Mouse (Mus musculus) MEL (cell line): ENCODE data around the gene Edrf1. TPM values are rescaled to one million over a fixed set of nuclear protein-coding genes. Genes with fewer than 3 reads are reported as not detected.
A peak's percentile ranks its signal among the peaks of the same experiment; 100 is the strongest.

Source experiments
- DNase-seq: peaks from one replicate; pipeline ENCODE4 v3.0.0; 2011; ENCODE audit warnings: low read depth, low spot score
- H3K27ac ChIP-seq: 2 replicates; pipeline ENCODE4 v1.5.1; 2012; ENCODE audit warnings: low read depth, mild to moderate bottlenecking, control low read depth, low read length, moderate library complexity; ENCODE audit not compliant: control insufficient read depth
- H3K27me3 ChIP-seq, 2 experiments: fragments of 150-350 bp in 1 of 2; sonication (generic) in 1 of 2; 2 replicates each; pipeline ENCODE4 v1.6.1; 2012; ENCODE audit warnings: low read length in 2 of 2, mild to moderate bottlenecking in 2 of 2, improper control_type of control experiment in 1 of 2, moderate library complexity in 1 of 2; ENCODE audit not compliant: insufficient read depth in 2 of 2, control insufficient read depth in 1 of 2
- H3K36me3 ChIP-seq, 2 experiments: 2 replicates each; pipeline ENCODE4 v1.6.1; 2012 to 2014; ENCODE audit warnings: low read length in 2 of 2, improper control_type of control experiment in 1 of 2, inconsistent platforms in 1 of 2, mild to moderate bottlenecking in 1 of 2; ENCODE audit not compliant: insufficient read depth in 2 of 2, control insufficient read depth in 1 of 2
- H3K4me1 ChIP-seq, 2 experiments: fragments of 150-350 bp in 1 of 2; sonication (generic) in 1 of 2; 2 replicates each; pipeline ENCODE4 v1.6.1; 2012; ENCODE audit warnings: low read length in 2 of 2, improper control_type of control experiment in 1 of 2, mild to moderate bottlenecking in 1 of 2; ENCODE audit not compliant: insufficient read depth in 2 of 2, control insufficient read depth in 1 of 2
- H3K4me3 ChIP-seq, 2 experiments: fragments of 150-350 bp in 1 of 2; sonication (generic) in 1 of 2; 2 replicates each; pipeline ENCODE4 v1.5.1; 2012; ENCODE audit warnings: low read depth in 2 of 2, low read length in 2 of 2, mild to moderate bottlenecking in 2 of 2, moderate library complexity in 2 of 2, control low read depth in 1 of 2, improper control_type of control experiment in 1 of 2; ENCODE audit not compliant: control insufficient read depth in 1 of 2, insufficient read depth in 1 of 2
- H3K79me2 ChIP-seq: 2 replicates; pipeline ENCODE4 v1.6.1; 2012; ENCODE audit warnings: mild to moderate bottlenecking, low read length, moderate library complexity; ENCODE audit not compliant: control insufficient read depth, poor library complexity, insufficient read depth
- H3K9ac ChIP-seq: 2 replicates; pipeline ENCODE4 v1.6.1; 2012; ENCODE audit warnings: low read depth, mild to moderate bottlenecking, control low read depth, low read length, moderate library complexity; ENCODE audit not compliant: control insufficient read depth, poor library complexity, severe bottlenecking
- H3K9me3 ChIP-seq: fragments of 150-350 bp; sonication (generic); replicated peaks from 2 replicates; pipeline ENCODE4 v1.6.1; 2012; ENCODE audit warnings: mild to moderate bottlenecking, low read length, improper control_type of control experiment, moderate library complexity; ENCODE audit not compliant: insufficient read depth
- BHLHE40 ChIP-seq: IDR thresholded peaks from 2 replicates; pipeline ENCODE4 v1.6.1; 2012; ENCODE audit warnings: low read depth, mild to moderate bottlenecking, inconsistent platforms, low read length, improper control_type of control experiment, borderline replicate concordance
- CHD1 ChIP-seq: IDR thresholded peaks from 2 replicates; pipeline ENCODE4 v1.6.1; 2012; ENCODE audit warnings: low read depth, mild to moderate bottlenecking, inconsistent platforms, low read length, improper control_type of control experiment
- CTCF ChIP-seq, 3 experiments: IDR thresholded peaks in 2 of 3; conservative IDR thresholded peaks in 1 of 3; 2 replicates each; pipeline ENCODE4 v1.5.1; 2011 to 2012; ENCODE audit warnings: low read length in 3 of 3, low read depth in 2 of 3, mild to moderate bottlenecking in 2 of 3, improper control_type of control experiment in 1 of 3, inconsistent platforms in 1 of 3, mixed read lengths in 1 of 3, moderate library complexity in 1 of 3; ENCODE audit not compliant: control insufficient read depth in 1 of 3, insufficient read depth in 1 of 3, poor library complexity in 1 of 3, severe bottlenecking in 1 of 3
- E2F4 ChIP-seq: IDR thresholded peaks from 2 replicates; pipeline ENCODE4 v1.6.1; 2011; ENCODE audit warnings: low read depth, low read length, improper control_type of control experiment, borderline replicate concordance
- ELF1 ChIP-seq: IDR thresholded peaks from 2 replicates; pipeline ENCODE4 v1.6.1; 2014; ENCODE audit warnings: low read depth, mild to moderate bottlenecking, inconsistent platforms, low read length, improper control_type of control experiment, moderate library complexity
- EP300 ChIP-seq, 2 experiments: IDR thresholded peaks; 2 replicates each; pipeline ENCODE4 v1.6.1; 2011; ENCODE audit warnings: improper control_type of control experiment in 2 of 2, low read length in 2 of 2, low read depth in 1 of 2, mild to moderate bottlenecking in 1 of 2
- ETS1 ChIP-seq: IDR thresholded peaks from 2 replicates; pipeline ENCODE4 v1.6.1; 2012; ENCODE audit warnings: low read depth, mild to moderate bottlenecking, inconsistent platforms, low read length, improper control_type of control experiment, moderate library complexity
- GABPA ChIP-seq: IDR thresholded peaks from 2 replicates; pipeline ENCODE4 v1.6.1; 2012; ENCODE audit warnings: low read depth, mild to moderate bottlenecking, inconsistent platforms, low read length, improper control_type of control experiment, moderate library complexity
- GATA1 ChIP-seq: IDR thresholded peaks from 2 replicates; pipeline ENCODE4 v1.6.1; 2011; ENCODE audit warnings: low read depth, low read length, improper control_type of control experiment
- HCFC1 ChIP-seq: IDR thresholded peaks from 2 replicates; pipeline ENCODE4 v1.6.1; 2012; ENCODE audit warnings: low read depth, mild to moderate bottlenecking, inconsistent platforms, low read length, improper control_type of control experiment, moderate library complexity
- JUND ChIP-seq: IDR thresholded peaks from 2 replicates; pipeline ENCODE4 v1.6.1; 2011; ENCODE audit warnings: low read depth, mild to moderate bottlenecking, improper control_type of control experiment, low read length
- KAT2A ChIP-seq: conservative IDR thresholded peaks from 2 replicates; pipeline ENCODE4 v1.6.1; 2012; ENCODE audit warnings: low read depth, low read length, improper control_type of control experiment, inconsistent platforms
- MAFK ChIP-seq: IDR thresholded peaks from 2 replicates; pipeline ENCODE4 v1.6.1; 2011; ENCODE audit warnings: low read depth, mild to moderate bottlenecking, low read length, improper control_type of control experiment, borderline replicate concordance
- MAX ChIP-seq: IDR thresholded peaks from 2 replicates; pipeline ENCODE4 v1.6.1; 2011; ENCODE audit warnings: low read length, improper control_type of control experiment
- MAZ ChIP-seq: IDR thresholded peaks from 2 replicates; pipeline ENCODE4 v1.6.1; 2012; ENCODE audit warnings: low read depth, mild to moderate bottlenecking, inconsistent platforms, low read length, improper control_type of control experiment
- MEF2A ChIP-seq: IDR thresholded peaks from 2 replicates; pipeline ENCODE4 v1.6.1; 2014; ENCODE audit warnings: low read depth, mild to moderate bottlenecking, inconsistent platforms, low read length, improper control_type of control experiment; ENCODE audit not compliant: poor library complexity, insufficient replicate concordance, severe bottlenecking; ENCODE audit errors: extremely low read depth
- MXI1 ChIP-seq: IDR thresholded peaks from 2 replicates; pipeline ENCODE4 v1.6.1; 2011; ENCODE audit warnings: mild to moderate bottlenecking, low read depth, low read length, improper control_type of control experiment
- MYB ChIP-seq: IDR thresholded peaks from 2 replicates; pipeline ENCODE4 v1.6.1; 2011; ENCODE audit warnings: mild to moderate bottlenecking, low read depth, low read length, improper control_type of control experiment
- MYC ChIP-seq: IDR thresholded peaks from 2 replicates; pipeline ENCODE4 v1.6.1; 2011; ENCODE audit warnings: low read depth, mild to moderate bottlenecking, low read length, improper control_type of control experiment, moderate library complexity
- NELFE ChIP-seq: IDR thresholded peaks from 2 replicates; pipeline ENCODE4 v1.6.1; 2011; ENCODE audit warnings: low read depth, low read length, improper control_type of control experiment
- NRF1 ChIP-seq: IDR thresholded peaks from 2 replicates; pipeline ENCODE4 v1.6.1; 2014; ENCODE audit warnings: low read depth, mild to moderate bottlenecking, inconsistent platforms, low read length, improper control_type of control experiment, moderate library complexity; ENCODE audit not compliant: poor library complexity, insufficient read depth, severe bottlenecking
- POLR2A ChIP-seq, 2 experiments: IDR thresholded peaks; 2 replicates each; pipeline ENCODE4 v1.6.1; 2011 to 2012; ENCODE audit warnings: low read length in 2 of 2, mild to moderate bottlenecking in 2 of 2, control low read depth in 1 of 2, improper control_type of control experiment in 1 of 2, low read depth in 1 of 2, moderate library complexity in 1 of 2; ENCODE audit not compliant: control insufficient read depth in 1 of 2, insufficient read depth in 1 of 2, poor library complexity in 1 of 2
- POLR2AphosphoS2 ChIP-seq: IDR thresholded peaks from 2 replicates; pipeline ENCODE4 v1.6.1; 2011; ENCODE audit warnings: low read length, improper control_type of control experiment
- POLR2AphosphoS5 ChIP-seq: IDR thresholded peaks from 2 replicates; pipeline ENCODE4 v1.6.1; 2012; ENCODE audit warnings: low read depth, borderline replicate concordance, mild to moderate bottlenecking, inconsistent platforms, low read length, moderate library complexity, mixed read lengths
- RAD21 ChIP-seq: IDR thresholded peaks from 2 replicates; pipeline ENCODE4 v1.6.1; 2011; ENCODE audit warnings: mild to moderate bottlenecking, low read depth, low read length, improper control_type of control experiment
- RCOR1 ChIP-seq: IDR thresholded peaks from 2 replicates; pipeline ENCODE4 v1.6.1; 2012; ENCODE audit warnings: low read depth, mild to moderate bottlenecking, inconsistent platforms, low read length, improper control_type of control experiment
- SIN3A ChIP-seq: IDR thresholded peaks from 2 replicates; pipeline ENCODE4 v1.6.1; 2012; ENCODE audit warnings: low read length, improper control_type of control experiment, inconsistent platforms
- SMC3 ChIP-seq: IDR thresholded peaks from 2 replicates; pipeline ENCODE4 v1.6.1; 2011; ENCODE audit warnings: low read depth, low read length, improper control_type of control experiment
- TAL1 ChIP-seq: IDR thresholded peaks from 2 replicates; pipeline ENCODE4 v1.6.1; 2012; ENCODE audit warnings: mild to moderate bottlenecking, inconsistent platforms, low read length, moderate library complexity, mixed read lengths
- TBP ChIP-seq: IDR thresholded peaks from 2 replicates; pipeline ENCODE4 v1.8.0; 2011; ENCODE audit warnings: low read depth, low read length, improper control_type of control experiment
- TCF12 ChIP-seq: IDR thresholded peaks from 2 replicates; pipeline ENCODE4 v1.6.1; 2014; ENCODE audit warnings: low read depth, mild to moderate bottlenecking, inconsistent platforms, low read length, improper control_type of control experiment, moderate library complexity
- UBTF ChIP-seq: IDR thresholded peaks from 2 replicates; pipeline ENCODE4 v1.6.1; 2012; ENCODE audit warnings: low read depth, mild to moderate bottlenecking, inconsistent platforms, low read length, improper control_type of control experiment, moderate library complexity, borderline replicate concordance; ENCODE audit not compliant: insufficient read depth
- USF1 ChIP-seq: IDR thresholded peaks from 2 replicates; pipeline ENCODE4 v1.6.1; 2014; ENCODE audit warnings: low read depth, mild to moderate bottlenecking, inconsistent platforms, low read length, improper control_type of control experiment, moderate library complexity
- USF2 ChIP-seq, 2 experiments: IDR thresholded peaks; 2 replicates each; pipeline ENCODE4 v1.6.1; 2011 to 2012; ENCODE audit warnings: improper control_type of control experiment in 2 of 2, low read length in 2 of 2, borderline replicate concordance in 1 of 2, inconsistent platforms in 1 of 2, low read depth in 1 of 2, mild to moderate bottlenecking in 1 of 2; ENCODE audit not compliant: insufficient read depth in 1 of 2
- ZKSCAN1 ChIP-seq: IDR thresholded peaks from 2 replicates; pipeline ENCODE4 v1.6.1; 2012; ENCODE audit warnings: low read depth, mild to moderate bottlenecking, inconsistent platforms, low read length, improper control_type of control experiment, moderate library complexity
- ZNF384 ChIP-seq: IDR thresholded peaks from 2 replicates; pipeline ENCODE4 v1.6.1; 2012; ENCODE audit warnings: low read depth, mild to moderate bottlenecking, inconsistent platforms, low read length, improper control_type of control experiment
- polyA plus RNA-seq, 2 experiments: library from polyadenylated mRNA; stranded (reverse) in 1 of 2; unstranded in 1 of 2; fragments of >175 nt in 1 of 2; fragments of >200 nt in 1 of 2; gene quantifications; 2 replicates each; pipeline versions ENCODE4 v1.2.1 to v1.2.4; 2012; ENCODE audit warnings: low replicate concordance in 2 of 2, low read depth in 1 of 2; ENCODE audit not compliant: insufficient read length in 2 of 2, insufficient read depth in 1 of 2, missing spikeins in 1 of 2
- total RNA-seq: library from RNA; depleted of rRNA; stranded (reverse); fragments of 300-350 nt; gene quantifications from 2 replicates; pipeline ENCODE4 v1.2.3, GENCODE M21; 2012

Gene Edrf1
- total and polyA plus RNA-seq, 3 experiments: 17.8 to 104 (median 28.1) TPM

- Histone ChIP-seq H3K36me3 (peaks cover 6 to 10% of the 10 kb centered on the region in 2 experiments), H3K4me3 (peak overlapping the region; percentile 57 to 71), H3K27ac (peak overlapping the region; percentile 55), H3K27me3 (no peaks in the 10 kb centered on the region), H3K79me2 (peaks cover 16% of the 10 kb centered on the region), H3K4me1 (peaks cover 0 to 9% of the 10 kb centered on the region in 2 experiments; a peak in 1 of 4 replicates), H3K9ac (peak overlapping the region; percentile 80), H3K9me3 (no peaks in the 10 kb centered on the region)
- peak; percentile 92 for DNase-seq
- TF ChIP-seq SMC3: peak; percentile 57
- TF ChIP-seq MYC: no peak
- TF ChIP-seq BHLHE40: no peak
- peak; percentile 73 to 82 (median 79) for TF ChIP-seq CTCF (IDR thresholded peaks at IDR 0.05 in 2 of 3, conservative IDR thresholded peaks at IDR 0.05 in 1 of 3; ENCODE audit: control insufficient read depth in 1 of 3, insufficient read depth in 1 of 3, low read depth in 2 of 3, low read length in 3 of 3, poor library complexity in 1 of 3, severe bottlenecking in 1 of 3)
- TF ChIP-seq MYB: no peak
- no peak for TF ChIP-seq USF1
- no peak for TF ChIP-seq TCF12
- TF ChIP-seq RAD21: peak; percentile 80
- no peak for TF ChIP-seq MAFK
- TF ChIP-seq RCOR1: no peak
- peak; percentile 97 for TF ChIP-seq ZNF384
- no peak for TF ChIP-seq JUND
- TF ChIP-seq CHD1: 0 out of 2 replicates have a peak, but pooled peaks have one; percentile 68
- no peak for TF ChIP-seq ELF1
- TF ChIP-seq MAX: peak; percentile 57; the same call in 1 of the 2 replicates
- TF ChIP-seq HCFC1: peak; percentile 50; the same call in 1 of the 2 replicates
- TF ChIP-seq POLR2A (IDR thresholded peaks at IDR 0.05; ENCODE audit: control insufficient read depth in 1 of 2, insufficient read depth in 1 of 2, low read depth in 1 of 2, low read length in 2 of 2, poor library complexity in 1 of 2): 0 out of 4 replicates have a peak, but pooled peaks of 1 of the 2 experiments have one; percentile 6
- no peak for TF ChIP-seq GATA1
- TF ChIP-seq EP300 (IDR thresholded peaks at IDR 0.05; ENCODE audit: low read depth in 1 of 2, low read length in 2 of 2): peak in 1 of 2 experiments; percentile 3; a peak in 1 of 4 replicates
- TF ChIP-seq ETS1: no peak
- no peak for TF ChIP-seq TAL1
- TF ChIP-seq MAZ: no peak
- no peak for TF ChIP-seq KAT2A
- no peak; the same call in 1 of the 2 replicates for TF ChIP-seq MXI1
- no peak for TF ChIP-seq TBP
- no peak for TF ChIP-seq MEF2A
- no peak for TF ChIP-seq POLR2AphosphoS5
- no peak for TF ChIP-seq SIN3A
- no peak for TF ChIP-seq NRF1
- no peak for TF ChIP-seq USF2 (IDR thresholded peaks at IDR 0.05; ENCODE audit: borderline replicate concordance in 1 of 2, insufficient read depth in 1 of 2, low read depth in 1 of 2, low read length in 2 of 2)
- no peak for TF ChIP-seq UBTF
- TF ChIP-seq E2F4: no peak
- no peak for TF ChIP-seq POLR2AphosphoS2
- TF ChIP-seq NELFE: no peak; the same call in 1 of the 2 replicates
- TF ChIP-seq GABPA: no peak
- TF ChIP-seq ZKSCAN1: no peak
Measured at GRCm38 (mm10) chr7:133636738-133637352, 498 bp upstream of the Edrf1 start.
